In the genomic region with DNA sequence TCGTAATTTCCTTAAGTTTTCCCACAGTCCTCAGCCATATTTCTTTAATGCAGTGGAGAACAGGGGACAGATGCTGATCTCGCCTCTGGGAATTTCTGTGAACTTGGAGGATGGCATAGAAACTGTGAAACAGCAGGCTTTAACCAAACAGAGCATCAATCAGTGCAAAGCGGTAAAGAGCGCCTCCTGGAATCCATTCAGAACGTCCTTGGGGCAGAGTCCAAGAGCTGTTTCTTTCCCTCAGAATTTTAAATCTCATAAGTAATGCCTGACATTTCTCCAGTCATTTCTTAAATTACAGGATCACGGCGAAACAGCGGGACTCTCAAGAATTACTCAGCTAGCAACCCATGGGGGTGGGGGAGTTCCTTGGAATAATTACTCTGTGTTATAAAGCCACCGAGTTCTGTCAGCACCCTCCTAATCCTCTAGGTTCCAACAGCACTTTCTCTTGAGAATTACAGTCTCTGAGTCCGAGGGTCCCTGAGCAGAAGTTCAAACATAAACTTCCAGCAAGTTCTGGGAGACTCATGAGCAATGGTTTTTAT, we compare ENCODE assay signal across 14 mouse cellular contexts.
DNase-seq lines count a peak whose midpoint lies in the region; ATAC-seq lines count a peak whose summit lies in the region.
"Had no signal": no experiment of that assay in that cellular context is flagged by ENCODE, and none has a peak within 500 bp of the region (broad histone marks: within the 10 kb centered on the region; RNA-seq: fewer than 3 reads in every experiment).

No protein-coding gene starts in this region.

- no peaks in the 10 kb centered on the region for H3K36me3 ChIP-seq in hindbrain, embryonic 10.5 days
- no peaks in the 10 kb centered on the region for H3K36me3 ChIP-seq in hindbrain, embryonic 12.5 days
- H3K36me3 ChIP-seq in limb, embryonic 11.5 days (ENCODE audit: control insufficient read depth, insufficient read depth, low read length), result no peaks in the 10 kb centered on the region

- peak; percentile 5 for DNase-seq in hindbrain, embryonic 10.5 days (ENCODE audit: low spot score)
- peak; percentile 6 to 10 for DNase-seq in adrenal gland, postnatal 36 days
- DNase-seq in embryo, embryonic 11 days, result peak; percentile 46
- DNase-seq in limb, embryonic 11.5 days (ENCODE audit: low spot score), result peak; percentile 33
- DNase-seq in heart, postnatal 25 days (ENCODE audit: low spot score), result no peak
- DNase-seq: cerebellum, adult 9-10 months; heart, postnatal 10 days; spleen, adult 18-20 months; thymus, postnatal 36 days had no signal

- no peak overlapping the region for H3K9ac ChIP-seq in hindbrain, embryonic 12.5 days
- no peak overlapping the region for H3K9ac ChIP-seq in limb, embryonic 11.5 days (ENCODE audit: low read length)

- intact Hi-C loops in heart, postnatal 25 days (cut with DNase I), result no loop called here

- no peak overlapping the region for H3K27ac ChIP-seq in hindbrain, embryonic 10.5 days
- H3K27ac ChIP-seq in hindbrain, embryonic 12.5 days, result no peak overlapping the region
- H3K27ac ChIP-seq in limb, embryonic 11.5 days (replicated peaks; ENCODE audit: low read depth, low read length), result no peak overlapping the region
- H3K27ac ChIP-seq: layer of hippocampus, adult 2 months had no signal

- H3K27me3 ChIP-seq in hindbrain, embryonic 10.5 days (ENCODE audit: insufficient read depth, poor library complexity, severe bottlenecking), result no peaks in the 10 kb centered on the region
- H3K27me3 ChIP-seq in hindbrain, embryonic 12.5 days, result no peaks in the 10 kb centered on the region
- no peaks in the 10 kb centered on the region for H3K27me3 ChIP-seq in limb, embryonic 11.5 days (ENCODE audit: control insufficient read depth, insufficient read depth, low read length)

- H3K4me3 ChIP-seq in hindbrain, embryonic 10.5 days, result no peak overlapping the region
- no peak overlapping the region for H3K4me3 ChIP-seq in hindbrain, embryonic 12.5 days
- H3K4me3 ChIP-seq in limb, embryonic 11.5 days (ENCODE audit: low read depth, low read length), result no peak overlapping the region
- H3K4me3 ChIP-seq: layer of hippocampus, adult 2 months had no signal

- H3K4me1 ChIP-seq in hindbrain, embryonic 10.5 days (replicated peaks), result peaks cover 29% of the 10 kb centered on the region
- peaks cover 19% of the 10 kb centered on the region for H3K4me1 ChIP-seq in hindbrain, embryonic 12.5 days
- H3K4me1 ChIP-seq in limb, embryonic 11.5 days (ENCODE audit: control insufficient read depth, insufficient read depth, low read length), result peaks cover 13% of the 10 kb centered on the region

- H3K9me3 ChIP-seq in hindbrain, embryonic 10.5 days, result 0 out of 2 replicates have a peak, but pooled peaks cover 3% of the 10 kb centered on the region
- no peaks in the 10 kb centered on the region for H3K9me3 ChIP-seq in hindbrain, embryonic 12.5 days (replicated peaks)
- H3K9me3 ChIP-seq in limb, embryonic 11.5 days (ENCODE audit: control insufficient read depth, low read length), result no peaks in the 10 kb centered on the region

- no peak overlapping the region for H3K4me2 ChIP-seq in hindbrain, embryonic 12.5 days (replicated peaks)
- no peak overlapping the region for H3K4me2 ChIP-seq in limb, embryonic 11.5 days (ENCODE audit: low read depth, severe bottlenecking)
- H3K4me2 ChIP-seq: liver, embryonic 11.5 days had no signal

- no peak for ATAC-seq in hindbrain, embryonic 12.5 days (ENCODE audit: low FRiP score)
- ATAC-seq in limb, embryonic 11.5 days (ENCODE audit: insufficient number of reproducible peaks, low FRiP score, low TSS enrichment, low read depth), result no peak
- ATAC-seq in erythroblast, adult 5-6 weeks (replicated peaks; ENCODE audit: low FRiP score, poor library complexity, severe bottlenecking), result no peak
- ATAC-seq: activated CD4-positive, CD25-positive, alpha-beta regulatory T cell, adult 4 months had no signal

- 57% methylated on average over 10 of the region's 10 CpGs for WGBS in hindbrain, embryonic 10.5 days
- 44% methylated on average over 10 of the region's 10 CpGs for WGBS in hindbrain, embryonic 12.5 days
- 18% methylated on average over 10 of the region's 10 CpGs for WGBS in limb, embryonic 11.5 days
